9 mouse cellular contexts compared by ENCODE assay signal in the genomic region with DNA sequence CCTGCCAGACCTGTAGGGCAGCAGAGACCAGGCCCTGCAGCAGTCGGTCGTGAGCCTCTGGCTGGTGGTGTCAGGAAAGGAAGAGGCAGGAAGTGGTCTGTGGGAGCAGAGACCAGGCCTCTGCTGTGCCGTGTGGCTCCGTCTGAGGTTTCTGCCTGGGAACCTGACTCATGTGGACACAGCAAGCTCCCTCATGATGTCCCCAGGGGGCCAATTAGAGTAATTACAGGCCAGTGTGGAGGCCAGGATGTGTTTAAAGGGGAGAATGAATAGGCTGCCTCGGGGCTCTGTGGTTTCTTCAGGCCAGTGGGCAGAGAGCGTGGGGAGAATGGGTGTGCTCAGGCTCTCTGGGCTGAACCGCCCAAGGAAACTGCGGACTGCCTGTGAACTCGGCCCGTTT.
A peak's percentile ranks its signal among the peaks of the same experiment; 100 is the strongest.
DNase-seq lines count a peak whose midpoint lies in the region; ATAC-seq and TF ChIP-seq lines count a peak whose summit lies in the region.
"Had no signal": no experiment of that assay in that cellular context is flagged by ENCODE, and none has a peak within 500 bp of the region (broad histone marks: within the 10 kb centered on the region; RNA-seq: fewer than 3 reads in every experiment).

No protein-coding gene starts in this region.

- intact Hi-C loops in left cerebral cortex, postnatal 4 days (cut with DNase I) = no loop called here

- H3K9ac ChIP-seq in midbrain, embryonic 13.5 days (replicated peaks) = no peak overlapping the region
- H3K9ac ChIP-seq in midbrain, embryonic 15.5 days = no peak overlapping the region
- no peak overlapping the region for H3K9ac ChIP-seq in limb, embryonic 14.5 days (ENCODE audit: low read depth, low read length, severe bottlenecking)
- H3K9ac ChIP-seq in neural tube, embryonic 15.5 days (replicated peaks) = no peak overlapping the region
- H3K9ac ChIP-seq: intestine, embryonic 15.5 days had no signal

- H3K36me3 ChIP-seq in midbrain, embryonic 13.5 days = no peaks in the 10 kb centered on the region
- H3K36me3 ChIP-seq in midbrain, embryonic 15.5 days (replicated peaks) = no peaks in the 10 kb centered on the region
- H3K36me3 ChIP-seq in limb, embryonic 14.5 days (ENCODE audit: control insufficient read depth, insufficient read depth, low read length) = no peaks in the 10 kb centered on the region
- H3K36me3 ChIP-seq in neural tube, embryonic 15.5 days = no peaks in the 10 kb centered on the region
- H3K36me3 ChIP-seq: intestine, embryonic 15.5 days had no signal

- H3K27me3 ChIP-seq in midbrain, embryonic 13.5 days = peaks cover 27% of the 10 kb centered on the region
- no peaks in the 10 kb centered on the region for H3K27me3 ChIP-seq in midbrain, embryonic 15.5 days (replicated peaks)
- H3K27me3 ChIP-seq in limb, embryonic 14.5 days (ENCODE audit: control insufficient read depth, insufficient read depth, low read length) = no peaks in the 10 kb centered on the region
- peaks cover 4% of the 10 kb centered on the region for H3K27me3 ChIP-seq in neural tube, embryonic 15.5 days (replicated peaks)
- H3K27me3 ChIP-seq: intestine, embryonic 15.5 days had no signal

- DNase-seq in c-Kit-positive CD71-negative TER-119-negative erythroid progenitor cells, embryonic 14.5 days (ENCODE audit: low read depth) = peak; percentile 50
- peak; percentile 33 for DNase-seq in limb, embryonic 14.5 days (ENCODE audit: low spot score)
- DNase-seq in left cerebral cortex, postnatal 4 days = no peak
- DNase-seq in frontal cortex, adult 2 months (ENCODE audit: extremely low spot score in 1 of 2, low spot score in 1 of 2) = no peak

- no peak overlapping the region for H3K4me3 ChIP-seq in midbrain, embryonic 13.5 days (replicated peaks)
- no peak overlapping the region for H3K4me3 ChIP-seq in midbrain, embryonic 15.5 days
- H3K4me3 ChIP-seq in limb, embryonic 14.5 days (replicated peaks; ENCODE audit: low read length) = no peak overlapping the region
- no peak overlapping the region for H3K4me3 ChIP-seq in neural tube, embryonic 15.5 days (replicated peaks)
- H3K4me3 ChIP-seq: intestine, embryonic 15.5 days had no signal

- peaks cover 6% of the 10 kb centered on the region; the same call in 1 of the 2 replicates for H3K9me3 ChIP-seq in midbrain, embryonic 13.5 days
- H3K9me3 ChIP-seq in midbrain, embryonic 15.5 days = no peaks in the 10 kb centered on the region
- H3K9me3 ChIP-seq in limb, embryonic 14.5 days (ENCODE audit: control insufficient read depth, low read length) = no peaks in the 10 kb centered on the region; the same call in 1 of the 2 replicates
- H3K9me3 ChIP-seq in neural tube, embryonic 15.5 days (replicated peaks) = no peaks in the 10 kb centered on the region
- H3K9me3 ChIP-seq: intestine, embryonic 15.5 days had no signal

- no peak overlapping the region for H3K27ac ChIP-seq in midbrain, embryonic 13.5 days
- no peak overlapping the region for H3K27ac ChIP-seq in midbrain, embryonic 15.5 days
- H3K27ac ChIP-seq in limb, embryonic 14.5 days (replicated peaks; ENCODE audit: low read depth, low read length) = no peak overlapping the region
- no peak overlapping the region for H3K27ac ChIP-seq in neural tube, embryonic 15.5 days (replicated peaks)
- H3K27ac ChIP-seq: intestine, embryonic 15.5 days; macrophage had no signal

- WGBS in midbrain, embryonic 13.5 days = 56% methylated on average over 10 of the region's 10 CpGs
- 53% methylated on average over 10 of the region's 10 CpGs for WGBS in midbrain, embryonic 15.5 days
- 18% methylated on average over 10 of the region's 10 CpGs for WGBS in limb, embryonic 14.5 days
- WGBS in neural tube, embryonic 15.5 days = 25% methylated on average over 10 of the region's 10 CpGs

- TF ChIP-seq POLR2A in limb, embryonic 14.5 days (IDR thresholded peaks at IDR 0.05; ENCODE audit: borderline replicate concordance, extremely low read depth, insufficient read depth, insufficient read length) = no peak

- ATAC-seq in midbrain, embryonic 13.5 days = 0 out of 2 replicates have a peak, but pooled peaks have one; percentile 45
- ATAC-seq in midbrain, embryonic 15.5 days (replicated peaks) = no peak
- ATAC-seq in limb, embryonic 14.5 days (ENCODE audit: low FRiP score, low read depth) = no peak
- no peak for ATAC-seq in neural tube, embryonic 15.5 days (ENCODE audit: low FRiP score)
- ATAC-seq: intestine, embryonic 15.5 days had no signal

- H3K4me2 ChIP-seq in midbrain, embryonic 13.5 days (replicated peaks) = no peak overlapping the region
- no peak overlapping the region for H3K4me2 ChIP-seq in midbrain, embryonic 15.5 days
- H3K4me2 ChIP-seq in limb, embryonic 14.5 days (replicated peaks; ENCODE audit: low read depth, low read length, severe bottlenecking) = no peak overlapping the region
- no peak overlapping the region for H3K4me2 ChIP-seq in neural tube, embryonic 15.5 days
- H3K4me2 ChIP-seq: intestine, embryonic 15.5 days had no signal

- H3K4me1 ChIP-seq in midbrain, embryonic 13.5 days (replicated peaks) = peaks cover 16% of the 10 kb centered on the region
- H3K4me1 ChIP-seq in midbrain, embryonic 15.5 days = peaks cover 6% of the 10 kb centered on the region
- peaks cover 23% of the 10 kb centered on the region; the same call in 1 of the 2 replicates for H3K4me1 ChIP-seq in limb, embryonic 14.5 days (ENCODE audit: control insufficient read depth, insufficient read depth, low read length)
- peaks cover 6% of the 10 kb centered on the region; the same call in 1 of the 2 replicates for H3K4me1 ChIP-seq in neural tube, embryonic 15.5 days

Comparison
In these comparisons a context has a peak if more than half of its experiments do, and no peak if none do; other contexts are left out.
1. DNase-seq: peak in c-Kit-positive CD71-negative TER-119-negative erythroid progenitor cells, embryonic 14.5 days (single experiment) and limb, embryonic 14.5 days (single experiment); none in left cerebral cortex, postnatal 4 days (single experiment) and frontal cortex, adult 2 months (0 of 2).